Mouse (Mus musculus): ENCODE measurements at regions not wholly inside any gene's neighbourhood (a gene's known extent, or its start where the extent isn't known, plus 50 kb on each side); places are given as distances from the start of the nearest gene placed in this dataset.

GRCm38 (mm10) chr10:8020916-8021705 lies 65.1 kb upstream of the Tab2 start:
- in situ Hi-C loops (cut with MboI, MseI) = no loop called here

GRCm38 (mm10) chr10:8020113-8020512 lies 64.1 kb upstream of the Tab2 start:
- in situ Hi-C loops (cut with MboI, MseI) = no loop called here

DNA sequence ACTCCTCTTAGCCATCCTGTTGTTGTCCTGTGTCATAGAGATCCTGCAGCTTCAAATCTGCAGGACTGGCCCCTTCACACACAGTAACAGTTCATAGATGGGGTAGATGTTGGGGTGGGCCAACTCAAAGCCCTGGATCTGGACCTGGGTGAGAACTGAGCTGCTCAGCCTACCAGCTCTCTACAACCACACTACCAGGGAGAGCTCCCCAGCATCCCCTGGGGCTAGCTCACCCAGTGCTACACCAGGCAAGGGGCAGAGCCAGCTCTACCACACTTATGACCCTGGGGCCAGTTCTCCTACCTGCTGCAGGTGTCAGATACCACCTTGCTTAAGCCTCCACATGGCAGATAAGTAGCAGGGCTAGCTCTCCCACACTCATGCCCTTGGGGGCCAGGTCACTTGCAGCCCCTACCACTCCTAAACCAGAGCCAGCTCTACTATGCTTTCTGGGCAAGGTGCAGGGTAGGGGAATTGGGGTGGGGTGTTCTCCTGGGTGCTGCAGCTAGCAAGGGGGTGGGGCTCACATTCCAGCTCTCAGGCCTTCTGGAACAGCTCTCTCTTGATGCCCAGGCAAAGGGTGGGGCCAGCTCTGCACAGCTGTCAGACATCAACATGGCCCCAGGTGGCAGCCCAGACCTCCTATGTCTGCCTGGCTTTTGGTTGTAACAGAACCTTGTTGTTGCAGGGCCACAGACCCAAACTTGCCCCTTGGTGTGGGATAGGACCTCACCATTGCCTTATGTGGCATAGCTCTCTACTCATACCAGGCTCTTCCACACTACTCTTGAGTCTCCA lies 62.4 kb upstream of the Tab2 start:
- in situ Hi-C loops (cut with MboI, MseI) = no loop called here

DNA sequence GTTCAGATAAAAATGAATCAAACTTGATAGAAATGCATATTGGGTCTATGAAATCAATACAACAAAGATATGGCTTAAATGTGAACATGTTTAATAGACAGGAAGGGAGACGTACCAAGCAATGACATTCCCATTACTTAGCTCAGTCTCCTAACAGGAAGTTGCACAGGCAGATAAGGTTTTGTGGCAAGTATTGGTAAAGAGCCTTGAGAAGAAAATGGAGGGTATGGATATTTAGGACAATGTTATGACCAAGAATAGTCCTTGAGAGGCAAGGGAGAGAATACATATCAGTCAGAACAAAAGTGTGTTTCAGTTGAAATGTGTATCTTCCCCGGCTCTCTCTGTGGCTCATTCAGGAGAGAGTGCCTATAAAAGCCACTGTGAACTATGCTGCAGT lies 60.7 kb upstream of the Tab2 start:
- in situ Hi-C loops (cut with MboI, MseI) = no loop called here

GRCm38 (mm10) chr10:8011744-8012143 lies 55.7 kb upstream of the Tab2 start:
- in situ Hi-C loops (cut with MboI, MseI) = no loop called here

- in situ Hi-C loops (cut with MboI, MseI) = no loop called here
These were observed 55.1 kb upstream of the Tab2 start for GRCm38 (mm10) chr10:8011138-8011537.

DNA sequence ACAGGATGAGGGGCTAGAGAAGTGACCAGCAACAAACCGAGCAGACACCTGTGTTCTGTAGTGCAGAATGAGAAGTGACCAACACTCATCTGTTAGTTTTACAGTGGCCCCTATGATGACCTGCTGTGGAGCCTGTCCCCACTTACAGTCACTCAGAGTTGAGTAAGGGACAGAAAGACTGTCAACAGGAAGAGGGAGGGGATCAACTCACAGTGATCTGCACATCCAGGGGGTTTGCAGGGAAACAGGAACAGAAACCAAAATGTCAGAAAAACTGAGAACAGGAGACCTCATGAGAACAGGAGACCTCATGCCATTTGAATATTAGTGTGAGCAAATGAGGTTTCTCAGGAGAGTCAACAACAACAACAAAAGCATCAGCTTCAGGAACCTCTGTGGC lies 53.8 kb upstream of the Tab2 start:
- in situ Hi-C loops (cut with MboI, MseI) = no loop called here

GRCm38 (mm10) chr10:8007990-8008368 lies 51.9 kb upstream of the Tab2 start:
- in situ Hi-C loops (cut with MboI, MseI) = no loop called here

DNA sequence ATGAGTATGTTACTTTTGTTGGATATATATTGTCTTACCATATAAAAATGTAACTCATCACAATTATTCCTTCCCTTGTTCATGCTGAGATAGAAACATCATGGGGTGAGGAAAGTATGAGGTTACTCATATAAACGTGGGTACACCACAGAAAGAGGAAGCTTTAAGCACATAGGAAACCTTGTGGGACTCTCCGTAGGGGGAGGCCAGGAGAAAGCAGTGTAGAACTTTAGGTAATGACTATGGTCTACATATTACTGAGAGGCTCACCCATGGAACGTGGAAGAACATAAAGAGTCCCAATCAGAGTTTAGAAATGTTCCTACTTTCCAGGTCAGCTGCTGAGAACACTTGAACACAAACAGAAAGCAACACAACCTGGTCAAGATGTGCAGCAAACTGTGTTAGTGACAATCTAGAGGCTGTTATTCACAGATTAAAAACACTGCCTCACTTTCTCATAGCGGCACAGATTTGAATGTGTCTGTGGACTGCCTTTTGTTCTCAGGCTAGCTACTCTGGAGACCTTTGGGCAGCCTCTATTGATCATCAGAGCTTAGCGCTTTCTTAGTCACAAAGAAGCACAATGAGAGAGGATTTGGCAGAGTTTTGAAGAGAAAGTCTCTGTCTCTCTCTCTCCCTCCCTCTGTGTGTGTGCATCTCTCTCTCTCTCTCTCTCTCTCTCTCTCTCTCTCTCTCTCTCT lies 51.4 kb upstream of the Tab2 start:
- in situ Hi-C loops (cut with MboI, MseI) = no loop called here
